In genomic region chr2:146855599-146856039, GRCm38 (mm10) we compare ENCODE assay signal across 8 mouse cellular contexts. TPM values are rescaled to one million over a fixed set of nuclear protein-coding genes. Genes with fewer than 3 reads are reported as not detected.
DNase-seq lines count a peak whose midpoint lies in the region; ATAC-seq lines count a peak whose summit lies in the region.

TSS of gene Kiz (plus strand) at chr2:146855864.

- H3K9ac ChIP-seq in midbrain, embryonic 11.5 days (ENCODE audit: low read length): peak within 1 kb of the TSS; percentile 88

- peak within 1 kb of the TSS; percentile 94 for H3K27ac ChIP-seq in embryonic facial prominence, embryonic 10.5 days (replicated peaks)
- H3K27ac ChIP-seq in midbrain, embryonic 11.5 days (ENCODE audit: low read depth, low read length): peak within 1 kb of the TSS; percentile 76

- no peaks in the 10 kb centered on the region for H3K27me3 ChIP-seq in embryonic facial prominence, embryonic 10.5 days (replicated peaks; ENCODE audit: low read depth, poor library complexity, severe bottlenecking)
- H3K27me3 ChIP-seq in midbrain, embryonic 11.5 days (ENCODE audit: control insufficient read depth, insufficient read depth, low read length): no peaks in the 10 kb centered on the region

- H3K4me3 ChIP-seq in embryonic facial prominence, embryonic 10.5 days: peak within 1 kb of the TSS; percentile 92
- H3K4me3 ChIP-seq in midbrain, embryonic 11.5 days (ENCODE audit: low read depth, low read length): peak within 1 kb of the TSS; percentile 77

- H3K36me3 ChIP-seq in embryonic facial prominence, embryonic 10.5 days (replicated peaks): no peaks in the 10 kb centered on the region
- no peaks in the 10 kb centered on the region for H3K36me3 ChIP-seq in midbrain, embryonic 11.5 days (ENCODE audit: control insufficient read depth, insufficient read depth, low read length)

- intact Hi-C loops in left cerebral cortex, postnatal 4 days (cut with DNase I): no loop called here

- H3K4me2 ChIP-seq in midbrain, embryonic 11.5 days: peak within 1 kb of the TSS; percentile 85

- ATAC-seq in granulocyte monocyte progenitor cell, adult 5-6 weeks (replicated peaks; ENCODE audit: poor library complexity, severe bottlenecking): peak; percentile 97
- ATAC-seq in midbrain, embryonic 11.5 days (ENCODE audit: low FRiP score): peak; percentile 99

- H3K9me3 ChIP-seq in embryonic facial prominence, embryonic 10.5 days: no peaks in the 10 kb centered on the region
- no peaks in the 10 kb centered on the region for H3K9me3 ChIP-seq in midbrain, embryonic 11.5 days (ENCODE audit: control insufficient read depth, low read length)

- peaks cover 11% of the 10 kb centered on the region for H3K4me1 ChIP-seq in embryonic facial prominence, embryonic 10.5 days
- H3K4me1 ChIP-seq in midbrain, embryonic 11.5 days (ENCODE audit: control insufficient read depth, insufficient read depth, low read length): no peaks in the 10 kb centered on the region

- DNase-seq in adrenal gland, postnatal 14 days: peak; percentile 98
- peak; percentile 97 for DNase-seq in embryonic facial prominence, embryonic 10.5 days (ENCODE audit: low spot score)
- peak; percentile 91 for DNase-seq in kidney, adult 11 months
- DNase-seq in left cerebral cortex, postnatal 4 days: peak; percentile 97
- peak; percentile 100 for DNase-seq in midbrain, embryonic 11.5 days (ENCODE audit: low spot score, missing footprints)
- peak; percentile 89 for DNase-seq in right cerebral cortex, postnatal 4 days
- DNase-seq in yolk sac, embryonic 10.5 days (ENCODE audit: low spot score): peak; percentile 93

- under 1% methylated on average over 32 of the region's 32 CpGs for WGBS in embryonic facial prominence, embryonic 10.5 days
- under 1% methylated on average over 31 of the region's 32 CpGs for WGBS in midbrain, embryonic 11.5 days

RNA-seq across cellular contexts. Expression of gene Kiz, which starts in this region (rescaled TPM):
- 35.2 and 42.5 TPM in 2 replicates for total RNA-seq in adrenal gland, postnatal 14 days (2021)
- polyA plus RNA-seq in embryonic facial prominence, embryonic 10.5 days (2016; fragmentation: Nextera tagmentation; extraction: Ambion mirVana): 23.4 and 25.2 TPM in 2 replicates
- 21.9 and 29.3 TPM in 2 replicates for total RNA-seq in granulocyte monocyte progenitor cell, adult 5-6 weeks (2014; fragmentation: Nextera tagmentation)
- total RNA-seq in granulocyte monocyte progenitor cell, adult 5-6 weeks (2017): 24.0 and 25.1 TPM in 2 replicates
- 10 to 100 TPM; 10.3 to 12.3 TPM for total RNA-seq in left cerebral cortex, postnatal 4 days (2021)
- 37.4 and 38.0 TPM in 2 replicates for polyA plus RNA-seq in midbrain, embryonic 11.5 days (2014; fragmentation: Nextera tagmentation; extraction: Ambion mirVana)

Comparison
In these comparisons a context has a peak if more than half of its experiments do, and no peak if none do; other contexts are left out.
1. Peak in every context shown above with its lines: DNase-seq, ATAC-seq, H3K4me3 ChIP-seq and H3K27ac ChIP-seq.